Mouse (Mus musculus): ENCODE data around the gene Ank2. TPM values are rescaled to one million over a fixed set of nuclear protein-coding genes. Genes with fewer than 3 reads are reported as not detected.

Gene Ank2
- polyA plus RNA-seq, 1 experiment: 1.1 TPM

- Histone ChIP-seq H3K4me3 (ENCODE audit: low read depth, low read length) (no peak overlapping the region), H3K36me3 (ENCODE audit: control insufficient read depth, insufficient read depth, low read length) (no peaks in the 10 kb centered on the region), H3K27ac (ENCODE audit: insufficient read depth, low read depth, low read length) (no peak overlapping the region), H3K27me3 (ENCODE audit: control insufficient read depth, insufficient read depth, low read length) (no peaks in the 10 kb centered on the region), H3K4me1 (ENCODE audit: control insufficient read depth, insufficient read depth, insufficient read length, low read length) (no peaks in the 10 kb centered on the region)
- no peak for TF ChIP-seq POLR2A (IDR thresholded peaks at IDR 0.05; ENCODE audit: low read depth, low read length)
- TF ChIP-seq CTCF (IDR thresholded peaks at IDR 0.05; ENCODE audit: extremely low read depth, insufficient read length, insufficient replicate concordance, low read depth, low read length): no peak
- 85% methylated on average over 5 of the region's 5 CpGs for WGBS
Measured at GRCm38 (mm10) chr3:127188086-127188788, 310.9 kb downstream of the Ank2 start.

DNA sequence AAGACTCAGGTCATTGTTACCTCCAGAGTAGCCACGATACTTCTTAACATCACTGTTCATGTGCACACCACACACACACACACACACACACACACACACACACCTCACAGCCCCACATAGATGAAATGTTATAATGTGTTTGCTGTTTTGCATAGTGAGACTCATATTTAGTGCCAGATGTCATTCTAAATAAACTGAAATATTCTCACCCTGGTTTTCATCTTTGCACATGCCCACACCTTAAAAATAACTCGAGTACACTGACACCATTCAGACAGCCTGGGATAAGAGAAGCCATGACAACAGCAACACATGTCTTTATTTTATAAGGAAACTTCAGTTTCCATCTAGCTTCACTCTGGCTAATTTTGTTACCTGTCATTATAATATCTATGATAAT lies 312.1 kb downstream of the Ank2 start:
- Histone ChIP-seq H3K27me3 (ENCODE audit: control insufficient read depth, insufficient read depth, low read length) (no peaks in the 10 kb centered on the region), H3K4me3 (ENCODE audit: low read depth, low read length) (no peak overlapping the region), H3K27ac (ENCODE audit: insufficient read depth, low read depth, low read length) (no peak overlapping the region), H3K36me3 (ENCODE audit: control insufficient read depth, insufficient read depth, low read length) (no peaks in the 10 kb centered on the region), H3K4me1 (ENCODE audit: control insufficient read depth, insufficient read depth, insufficient read length, low read length) (no peaks in the 10 kb centered on the region)
- TF ChIP-seq CTCF (IDR thresholded peaks at IDR 0.05; ENCODE audit: extremely low read depth, insufficient read length, insufficient replicate concordance, low read depth, low read length): no peak
- no peak for TF ChIP-seq POLR2A (IDR thresholded peaks at IDR 0.05; ENCODE audit: low read depth, low read length)
- 74% methylated on average over 2 of the region's 2 CpGs for WGBS

DNA sequence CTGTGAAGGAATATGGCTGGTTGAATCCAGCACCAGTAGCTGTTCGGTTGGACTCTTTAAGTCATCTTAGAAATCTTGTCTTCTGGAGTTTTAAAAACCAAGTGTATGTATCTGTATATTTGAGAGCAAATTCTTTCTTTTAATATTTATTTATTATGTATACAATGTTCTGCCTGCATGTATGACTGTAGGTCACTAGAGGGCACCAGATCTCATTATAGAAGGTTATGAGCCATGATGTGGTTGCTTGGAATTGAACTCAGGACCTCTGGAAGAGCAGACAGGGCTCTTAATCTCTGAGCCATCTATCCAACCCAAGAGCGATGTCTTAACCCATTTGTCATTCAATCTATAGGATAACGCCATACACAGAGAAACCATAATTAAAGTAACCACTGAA lies 312.9 kb downstream of the Ank2 start:
- Histone ChIP-seq H3K36me3 (ENCODE audit: control insufficient read depth, insufficient read depth, low read length) (no peaks in the 10 kb centered on the region), H3K27me3 (ENCODE audit: control insufficient read depth, insufficient read depth, low read length) (no peaks in the 10 kb centered on the region), H3K27ac (ENCODE audit: insufficient read depth, low read depth, low read length) (no peak overlapping the region), H3K4me3 (ENCODE audit: low read depth, low read length) (no peak overlapping the region), H3K4me1 (ENCODE audit: control insufficient read depth, insufficient read depth, insufficient read length, low read length) (no peaks in the 10 kb centered on the region)
- TF ChIP-seq CTCF (IDR thresholded peaks at IDR 0.05; ENCODE audit: extremely low read depth, insufficient read length, insufficient replicate concordance, low read depth, low read length) (no peak), POLR2A (IDR thresholded peaks at IDR 0.05; ENCODE audit: low read depth, low read length) (no peak)
- 88% methylated on average over 3 of the region's 3 CpGs for WGBS

DNA sequence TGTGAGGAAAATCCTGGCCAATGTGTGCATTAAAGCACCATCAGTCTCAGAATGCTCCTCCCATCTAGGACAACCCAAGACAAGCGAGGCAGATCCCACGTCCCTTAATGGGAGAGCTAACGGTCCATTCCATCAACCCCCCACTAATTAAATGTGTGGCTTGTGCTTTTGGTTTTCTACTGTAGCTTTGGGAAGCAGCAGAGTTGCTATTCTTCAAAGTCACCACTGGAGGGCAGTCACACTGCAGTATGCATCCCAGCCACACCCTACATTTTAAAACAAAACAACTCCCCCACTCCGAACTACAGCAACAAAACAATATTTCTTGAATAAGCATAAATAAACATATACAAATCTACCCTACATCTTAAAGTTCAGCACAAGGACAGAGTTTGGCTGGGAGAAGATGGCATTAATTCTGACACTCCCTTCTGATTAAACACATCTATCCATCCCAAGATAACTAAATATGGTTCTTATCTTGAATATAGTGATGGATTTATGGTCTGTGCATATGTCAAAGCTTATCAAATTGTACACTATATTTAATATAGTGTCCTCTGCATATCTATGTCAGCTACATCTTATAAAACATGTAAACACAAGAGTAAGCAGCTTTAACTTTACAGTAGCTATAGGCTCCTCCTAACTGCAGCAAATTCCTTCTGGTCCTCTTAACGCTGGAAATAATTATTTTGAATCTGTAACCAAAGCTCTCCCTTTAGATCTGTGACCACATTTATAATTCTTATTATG lies 315.0 kb downstream of the Ank2 start:
- WGBS: 15% methylated on average over 5 of the region's 5 CpGs
- Histone ChIP-seq H3K4me3 (ENCODE audit: low read depth, low read length) (no peak overlapping the region), H3K36me3 (ENCODE audit: control insufficient read depth, insufficient read depth, low read length) (no peaks in the 10 kb centered on the region), H3K27me3 (ENCODE audit: control insufficient read depth, insufficient read depth, low read length) (no peaks in the 10 kb centered on the region), H3K27ac (ENCODE audit: insufficient read depth, low read depth, low read length) (no peak overlapping the region), H3K4me1 (ENCODE audit: control insufficient read depth, insufficient read depth, insufficient read length, low read length) (no peaks in the 10 kb centered on the region)
- no peak for TF ChIP-seq POLR2A (IDR thresholded peaks at IDR 0.05; ENCODE audit: low read depth, low read length)
- TF ChIP-seq CTCF (IDR thresholded peaks at IDR 0.05; ENCODE audit: extremely low read depth, insufficient read length, insufficient replicate concordance, low read depth, low read length): peak; percentile 28; the same call in 1 of the 2 replicates

GRCm38 (mm10) chr3:127172697-127173096 lies 326.5 kb downstream of the Ank2 start:
- 85% methylated on average over 2 of the region's 2 CpGs for WGBS
- H3K4me3 ChIP-seq (ENCODE audit: low read depth, low read length): no peak overlapping the region

DNA sequence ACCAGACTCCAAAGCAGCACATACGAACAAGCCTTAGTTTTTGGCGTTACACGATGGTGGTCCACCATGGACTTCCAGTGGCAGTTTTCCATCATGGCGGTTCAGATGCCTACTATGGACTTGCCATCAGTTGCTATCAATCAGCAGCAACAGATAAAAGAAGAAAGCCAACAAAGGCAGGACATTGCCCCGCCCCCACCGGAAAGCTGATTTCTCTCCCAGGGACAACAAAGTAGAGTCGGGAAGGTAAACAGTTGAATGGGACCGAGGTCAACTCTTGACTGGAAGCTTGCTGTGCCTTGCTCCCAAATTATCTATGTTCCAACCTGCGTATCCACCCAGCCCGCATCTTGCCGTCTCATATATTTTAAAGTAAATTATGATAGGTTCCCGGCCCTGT lies 328.9 kb downstream of the Ank2 start:
- WGBS: 51% methylated on average over 12 of the region's 12 CpGs
- Histone ChIP-seq H3K27me3 (ENCODE audit: control insufficient read depth, insufficient read depth, low read length) (no peaks in the 10 kb centered on the region), H3K4me3 (ENCODE audit: low read depth, low read length) (no peak overlapping the region), H3K36me3 (ENCODE audit: control insufficient read depth, insufficient read depth, low read length) (no peaks in the 10 kb centered on the region), H3K27ac (ENCODE audit: insufficient read depth, low read depth, low read length) (no peak overlapping the region), H3K4me1 (ENCODE audit: control insufficient read depth, insufficient read depth, insufficient read length, low read length) (no peaks in the 10 kb centered on the region)
- TF ChIP-seq CTCF (IDR thresholded peaks at IDR 0.05; ENCODE audit: extremely low read depth, insufficient read length, insufficient replicate concordance, low read depth, low read length) (no peak), POLR2A (IDR thresholded peaks at IDR 0.05; ENCODE audit: low read depth, low read length) (no peak)

More at GRCm38 (mm10) chr3:127172697-127173096, 326.5 kb downstream of the Ank2 start:
- H3K4me1 ChIP-seq (ENCODE audit: control insufficient read depth, insufficient read depth, insufficient read length, low read length): no peaks in the 10 kb centered on the region
- TF ChIP-seq POLR2A (IDR thresholded peaks at IDR 0.05; ENCODE audit: low read depth, low read length): no peak
- TF ChIP-seq CTCF (IDR thresholded peaks at IDR 0.05; ENCODE audit: extremely low read depth, insufficient read length, insufficient replicate concordance, low read depth, low read length): no peak
- no peak overlapping the region for H3K27ac ChIP-seq (ENCODE audit: insufficient read depth, low read depth, low read length)
- H3K27me3 ChIP-seq (ENCODE audit: control insufficient read depth, insufficient read depth, low read length): no peaks in the 10 kb centered on the region
- no peaks in the 10 kb centered on the region for H3K36me3 ChIP-seq (ENCODE audit: control insufficient read depth, insufficient read depth, low read length)

DNA sequence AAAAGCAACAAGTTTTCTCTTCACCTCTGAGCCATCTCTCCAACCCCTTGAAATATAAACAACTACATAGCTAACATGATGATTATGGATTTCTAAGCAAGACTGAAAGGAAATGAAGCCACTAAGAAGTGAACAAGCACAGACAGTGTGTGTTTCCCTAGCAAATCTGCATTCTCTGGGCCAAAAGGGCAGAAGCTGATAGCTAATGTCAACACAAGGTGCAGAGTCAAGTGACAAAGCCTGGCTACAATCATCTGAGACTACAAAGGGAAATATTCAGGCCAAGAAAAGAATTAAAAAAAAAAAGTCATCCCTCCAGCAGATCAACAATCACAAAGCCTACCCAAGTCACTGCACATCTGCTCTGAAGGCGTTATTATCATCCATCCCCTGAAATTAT lies 330.0 kb downstream of the Ank2 start:
- H3K27ac ChIP-seq (ENCODE audit: insufficient read depth, low read depth, low read length): no peak overlapping the region

More for the DNA sequence above, 330.0 kb downstream of the Ank2 start:
- WGBS: 28% methylated on average over 1 of the region's 1 CpGs
- H3K27me3 ChIP-seq (ENCODE audit: control insufficient read depth, insufficient read depth, low read length): no peaks in the 10 kb centered on the region
- no peak overlapping the region for H3K4me3 ChIP-seq (ENCODE audit: low read depth, low read length)
- H3K36me3 ChIP-seq (ENCODE audit: control insufficient read depth, insufficient read depth, low read length): no peaks in the 10 kb centered on the region
- TF ChIP-seq POLR2A (IDR thresholded peaks at IDR 0.05; ENCODE audit: low read depth, low read length) (no peak), CTCF (IDR thresholded peaks at IDR 0.05; ENCODE audit: extremely low read depth, insufficient read length, insufficient replicate concordance, low read depth, low read length) (no peak)
- no peaks in the 10 kb centered on the region for H3K4me1 ChIP-seq (ENCODE audit: control insufficient read depth, insufficient read depth, insufficient read length, low read length)

Data from small intestine, adult 2 months (tissue).